Mouse (Mus musculus): Measurements from ENCODE around the gene Gpr142. TPM values are rescaled to one million over a fixed set of nuclear protein-coding genes. Genes with fewer than 3 reads are reported as not detected.

The Gpr142 gene
- polyA plus RNA-seq, 1 experiment, result not detected

- TF ChIP-seq CTCF (IDR thresholded peaks at IDR 0.05; ENCODE audit: insufficient read depth, low read length), result no peak
- no peak for TF ChIP-seq POLR2A (IDR thresholded peaks at IDR 0.05; ENCODE audit: borderline replicate concordance, extremely low read depth, low read depth, low read length)
- no peak for DNase-seq
- Histone ChIP-seq H3K4me1 (ENCODE audit: control insufficient read depth, insufficient read depth, low read length) (peaks cover 9% of the 10 kb centered on the region), H3K4me3 (replicated peaks; ENCODE audit: extremely low read depth, low read depth, low read length) (no peak overlapping the region)
- 32% methylated on average over 5 of the region's 5 CpGs for WGBS
These were observed 28.0 kb downstream of the Gpr142 start for GRCm38 (mm10) chr11:114826686-114827085.

GRCm38 (mm10) chr11:114829499-114830432, 31.0 kb downstream of the Gpr142 start:
- 11% methylated on average over 24 of the region's 24 CpGs for WGBS
- peaks cover 9% of the 10 kb centered on the region for H3K4me1 ChIP-seq (ENCODE audit: control insufficient read depth, insufficient read depth, low read length)
- H3K4me3 ChIP-seq (replicated peaks; ENCODE audit: extremely low read depth, low read depth, low read length), result peak overlapping the region; percentile 33
- TF ChIP-seq POLR2A (IDR thresholded peaks at IDR 0.05; ENCODE audit: borderline replicate concordance, extremely low read depth, low read depth, low read length) (peak; percentile 16; the same call in 1 of the 2 replicates), CTCF (IDR thresholded peaks at IDR 0.05; ENCODE audit: insufficient read depth, low read length) (no peak)
- DNase-seq, result peak; percentile 63

- TF ChIP-seq CTCF (IDR thresholded peaks at IDR 0.05; ENCODE audit: insufficient read depth, low read length) (no peak), POLR2A (IDR thresholded peaks at IDR 0.05; ENCODE audit: borderline replicate concordance, extremely low read depth, low read depth, low read length) (no peak)
- H3K4me1 ChIP-seq (ENCODE audit: control insufficient read depth, insufficient read depth, low read length), result peaks cover 9% of the 10 kb centered on the region
- H3K4me3 ChIP-seq (replicated peaks; ENCODE audit: extremely low read depth, low read depth, low read length), result peak overlapping the region; percentile 25
- no peak for DNase-seq
- WGBS, result 30% methylated on average over 8 of the region's 8 CpGs
These were observed 31.7 kb downstream of the Gpr142 start for GRCm38 (mm10) chr11:114830433-114830773.

GRCm38 (mm10) chr11:114833166-114833565, 34.4 kb downstream of the Gpr142 start:
- DNase-seq, result no peak
- H3K4me3 ChIP-seq (replicated peaks; ENCODE audit: extremely low read depth, low read depth, low read length), result no peak overlapping the region
- 44% methylated on average over 5 of the region's 5 CpGs for whole genome bisulfite sequencing
- peaks cover 9% of the 10 kb centered on the region for H3K4me1 ChIP-seq (ENCODE audit: control insufficient read depth, insufficient read depth, low read length)
- TF ChIP-seq POLR2A (IDR thresholded peaks at IDR 0.05; ENCODE audit: borderline replicate concordance, extremely low read depth, low read depth, low read length) (no peak), CTCF (IDR thresholded peaks at IDR 0.05; ENCODE audit: insufficient read depth, low read length) (no peak)

GRCm38 (mm10) chr11:114843818-114844463, 45.2 kb downstream of the Gpr142 start:
- no peak overlapping the region for H3K4me3 ChIP-seq (replicated peaks; ENCODE audit: extremely low read depth, low read depth, low read length)
- 30% methylated on average over 8 of the region's 8 CpGs for WGBS
- TF ChIP-seq POLR2A (IDR thresholded peaks at IDR 0.05; ENCODE audit: borderline replicate concordance, extremely low read depth, low read depth, low read length), result no peak
- no peak for TF ChIP-seq CTCF (IDR thresholded peaks at IDR 0.05; ENCODE audit: insufficient read depth, low read length)
- no peak for DNase-seq
- H3K4me1 ChIP-seq (ENCODE audit: control insufficient read depth, insufficient read depth, low read length), result no peaks in the 10 kb centered on the region

- TF ChIP-seq CTCF (IDR thresholded peaks at IDR 0.05; ENCODE audit: insufficient read depth, low read length) (no peak), POLR2A (IDR thresholded peaks at IDR 0.05; ENCODE audit: borderline replicate concordance, extremely low read depth, low read depth, low read length) (no peak)
- no peak for DNase-seq
- 75% methylated on average over 7 of the region's 7 CpGs for WGBS
- no peak overlapping the region for H3K4me3 ChIP-seq (replicated peaks; ENCODE audit: extremely low read depth, low read depth, low read length)
- H3K4me1 ChIP-seq (ENCODE audit: control insufficient read depth, insufficient read depth, low read length), result no peaks in the 10 kb centered on the region
These were observed 45.9 kb downstream of the Gpr142 start for GRCm38 (mm10) chr11:114844464-114845220.

GRCm38 (mm10) chr11:114846336-114846735, 47.6 kb downstream of the Gpr142 start:
- DNase-seq, result no peak
- TF ChIP-seq POLR2A (IDR thresholded peaks at IDR 0.05; ENCODE audit: borderline replicate concordance, extremely low read depth, low read depth, low read length), result no peak
- TF ChIP-seq CTCF (IDR thresholded peaks at IDR 0.05; ENCODE audit: insufficient read depth, low read length), result no peak
- H3K4me1 ChIP-seq (ENCODE audit: control insufficient read depth, insufficient read depth, low read length), result peaks cover 2% of the 10 kb centered on the region; the same call in 1 of the 2 replicates
- WGBS, result 77% methylated on average over 4 of the region's 4 CpGs
- H3K4me3 ChIP-seq (replicated peaks; ENCODE audit: extremely low read depth, low read depth, low read length), result no peak overlapping the region

GRCm38 (mm10) chr11:114847008-114847407, 48.3 kb downstream of the Gpr142 start:
- Histone ChIP-seq H3K4me1 (ENCODE audit: control insufficient read depth, insufficient read depth, low read length) (peaks cover 3% of the 10 kb centered on the region; the same call in 1 of the 2 replicates), H3K4me3 (replicated peaks; ENCODE audit: extremely low read depth, low read depth, low read length) (no peak overlapping the region)
- no peak for DNase-seq
- TF ChIP-seq POLR2A (IDR thresholded peaks at IDR 0.05; ENCODE audit: borderline replicate concordance, extremely low read depth, low read depth, low read length) (no peak), CTCF (IDR thresholded peaks at IDR 0.05; ENCODE audit: insufficient read depth, low read length) (no peak)
- WGBS, result 90% methylated on average over 5 of the region's 5 CpGs

GRCm38 (mm10) chr11:114849572-114849971, 50.8 kb downstream of the Gpr142 start:
- Histone ChIP-seq H3K4me3 (replicated peaks; ENCODE audit: extremely low read depth, low read depth, low read length) (no peak overlapping the region), H3K4me1 (ENCODE audit: control insufficient read depth, insufficient read depth, low read length) (peaks cover 3% of the 10 kb centered on the region)
- TF ChIP-seq CTCF (IDR thresholded peaks at IDR 0.05; ENCODE audit: insufficient read depth, low read length) (no peak), POLR2A (IDR thresholded peaks at IDR 0.05; ENCODE audit: borderline replicate concordance, extremely low read depth, low read depth, low read length) (no peak)
- no peak for DNase-seq
- 28% methylated on average over 2 of the region's 2 CpGs for WGBS
